Mouse (Mus musculus) cerebellum, adult 9-11 months (tissue): ENCODE measurements around the gene Gk5.

Experiments used
- DNase-seq: peaks from one replicate; pipeline ENCODE4 v3.0.0; 2022

Gene Gk5

DNA sequence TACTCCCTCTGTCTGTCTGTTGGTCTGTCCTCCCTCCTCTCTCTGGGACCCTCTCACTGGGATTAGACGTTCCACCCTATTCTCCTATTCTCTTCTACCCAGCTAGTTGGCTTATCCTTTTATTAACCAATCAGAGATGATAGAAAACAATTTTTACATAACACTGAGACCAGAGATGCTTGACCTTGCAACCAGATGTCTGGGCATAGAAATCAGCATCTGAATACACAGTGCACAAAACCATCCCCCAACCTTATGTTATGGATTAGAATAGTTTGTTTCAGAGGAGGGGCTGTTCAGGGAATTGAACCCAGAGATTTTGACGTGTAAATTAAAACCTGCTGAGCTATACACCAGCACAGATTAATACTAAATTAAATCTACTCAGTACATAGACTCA is 111.1 kb downstream of the Gk5 start:
- DNase-seq: no peak
